Mouse (Mus musculus) cerebellum, adult 2 months (tissue): ENCODE data around the gene Fam81a. TPM values are rescaled to one million over a fixed set of nuclear protein-coding genes. Genes with fewer than 3 reads are reported as not detected.

Source experiments
- DNase-seq, 2 experiments: peaks; one replicate each; pipeline ENCODE4 v3.0.0; 2021
- H3K27ac ChIP-seq: fragments of 200-500 bp; 2 replicates; pipeline ENCODE4 v1.5.1; 2012; ENCODE audit warnings: low read length, control low read depth, inconsistent platforms; ENCODE audit not compliant: insufficient read depth
- H3K27me3 ChIP-seq: fragments of 200-500 bp; 2 replicates; pipeline ENCODE4 v1.6.1; 2012; ENCODE audit warnings: inconsistent platforms, mild to moderate bottlenecking, low read length, moderate library complexity; ENCODE audit not compliant: control insufficient read depth, insufficient read depth
- H3K4me1 ChIP-seq: fragments of 200-500 bp; 2 replicates; pipeline ENCODE4 v1.6.1; 2011; ENCODE audit warnings: low read length; ENCODE audit not compliant: control insufficient read depth, insufficient read depth
- H3K4me3 ChIP-seq: fragments of 200-500 bp; replicated peaks from 2 replicates; pipeline ENCODE3; 2011; ENCODE audit warnings: mild to moderate bottlenecking, low read depth, low read length, control low read depth; ENCODE audit not compliant: insufficient read depth
- CTCF ChIP-seq: fragments of 200-500 bp; IDR thresholded peaks from 2 replicates; pipeline ENCODE4 v1.5.1; 2011; ENCODE audit warnings: low read depth, mild to moderate bottlenecking, control low read depth, low read length, moderate library complexity, borderline replicate concordance; ENCODE audit not compliant: insufficient read depth
- POLR2A ChIP-seq: fragments of 200-500 bp; IDR thresholded peaks from 2 replicates; pipeline ENCODE4 v1.6.1; 2011; ENCODE audit warnings: low read length, control low read depth, borderline replicate concordance; ENCODE audit not compliant: insufficient read depth
- WGBS: fragments of 180-500 bp; shearing (Covaris S2); methylation state at CpG from one replicate; pipeline ENCODE4 v1.1.7; 2018; 5-methylcytosine and 5-hydroxymethylcytosine counted together
- polyA plus RNA-seq: library from polyadenylated mRNA; depleted of rRNA; stranded (reverse); fragments of >200 nt; gene quantifications from 2 replicates; pipeline ENCODE4 v1.2.3, GENCODE M21; 2012; rRNA removed

Fam81a gene
- polyA plus RNA-seq = 11.8 and 12.8 TPM in 2 replicates

DNA sequence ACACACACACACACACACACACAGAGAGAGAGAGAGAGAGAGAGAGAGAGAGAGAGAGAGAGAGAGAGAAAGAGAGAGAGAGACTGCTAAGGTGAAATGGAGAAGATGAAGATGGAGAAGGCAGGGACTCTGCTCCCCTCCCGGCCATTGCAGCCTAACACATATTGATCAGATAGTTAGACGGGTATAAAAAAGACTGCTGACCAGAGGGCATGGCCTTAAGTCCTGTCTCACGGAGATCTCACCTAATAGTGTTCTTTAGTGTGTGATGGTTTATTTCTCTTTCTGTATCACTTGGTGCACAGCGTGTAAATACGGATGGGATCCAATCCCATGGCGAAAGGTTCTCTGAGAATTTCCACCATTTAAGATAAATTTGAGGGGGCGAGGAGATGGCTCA lies at the start of gene Fam81a:
Gene Fam81a, minus strand, starts transcription at position 101 of the 400 bp plus-strand sequence.
- Histone ChIP-seq H3K4me1 (no peaks in the 10 kb centered on the region; the same call in 1 of the 2 replicates), H3K27me3 (no peaks in the 10 kb centered on the region), H3K27ac (no peak within 1 kb of the TSS), H3K4me3 (peak within 1 kb of the TSS; percentile 51)
- 77% methylated on average over 7 of the region's 7 CpGs for WGBS
- TF ChIP-seq POLR2A (no peak), CTCF (no peak)
- DNase-seq = no peak

DNA sequence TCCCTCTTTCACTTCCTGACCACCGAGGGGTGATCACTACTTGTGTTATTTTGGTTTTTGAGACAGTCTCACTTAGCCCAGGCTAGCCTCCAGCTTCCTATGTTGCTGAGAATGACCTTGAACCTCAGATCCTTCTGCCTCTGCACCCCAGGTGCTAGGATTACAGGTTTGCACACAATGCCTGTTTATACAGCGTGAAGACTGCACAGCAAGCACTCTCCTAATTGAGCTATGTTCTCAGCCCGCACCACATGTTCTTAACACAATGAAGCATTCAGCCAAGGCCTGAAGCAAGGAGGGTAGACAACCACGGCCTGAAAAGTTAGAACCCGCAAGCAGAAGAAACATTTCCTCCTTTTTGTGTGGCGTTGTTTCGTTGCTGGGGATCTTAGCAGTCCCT lies 40.3 kb upstream of the Fam81a start:
- no peak for TF ChIP-seq CTCF
- TF ChIP-seq POLR2A = no peak
- H3K4me3 ChIP-seq = no peak overlapping the region
- 48% methylated on average over 7 of the region's 7 CpGs for WGBS
- DNase-seq = no peak
- no peaks in the 10 kb centered on the region for H3K27me3 ChIP-seq
- H3K27ac ChIP-seq = no peak overlapping the region
- no peaks in the 10 kb centered on the region for H3K4me1 ChIP-seq

DNA sequence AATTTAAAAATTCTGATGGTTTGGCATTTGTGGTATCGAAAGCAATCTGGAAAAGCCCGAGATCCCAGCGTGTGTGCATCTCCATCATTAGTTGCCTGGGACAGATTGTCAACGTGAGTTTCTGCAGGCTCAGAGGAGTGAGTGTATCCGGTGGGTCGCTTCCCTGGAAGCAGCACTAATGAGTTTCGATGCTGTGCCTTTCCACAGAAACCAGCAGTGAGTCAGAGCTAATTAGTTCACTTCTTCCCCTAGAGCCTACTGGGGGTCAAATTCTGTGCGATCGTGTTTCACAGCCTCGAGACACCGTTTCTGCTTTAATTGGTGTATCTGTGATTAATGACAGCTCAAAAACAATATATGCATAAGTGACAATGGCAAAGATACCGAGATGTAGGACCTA lies 39.4 kb upstream of the Fam81a start:
- Histone ChIP-seq H3K4me1 (no peaks in the 10 kb centered on the region), H3K4me3 (no peak overlapping the region), H3K27ac (no peak overlapping the region), H3K27me3 (no peaks in the 10 kb centered on the region)
- DNase-seq = no peak
- 38% methylated on average over 12 of the region's 12 CpGs for WGBS
- TF ChIP-seq POLR2A = no peak
- no peak for TF ChIP-seq CTCF

- TF ChIP-seq CTCF (no peak), POLR2A (no peak)
- H3K4me1 ChIP-seq = no peaks in the 10 kb centered on the region
- 92% methylated on average over 3 of the region's 3 CpGs for WGBS
- no peaks in the 10 kb centered on the region for H3K27me3 ChIP-seq
- H3K4me3 ChIP-seq = no peak overlapping the region
- DNase-seq = no peak
- no peak overlapping the region for H3K27ac ChIP-seq
These were observed 33.9 kb upstream of the Fam81a start for GRCm38 (mm10) chr9:70176291-70176690.

- H3K4me3 ChIP-seq = no peak overlapping the region
- H3K27ac ChIP-seq = no peak overlapping the region
- H3K4me1 ChIP-seq = no peaks in the 10 kb centered on the region
- no peak for DNase-seq
- H3K27me3 ChIP-seq = no peaks in the 10 kb centered on the region; the same call in 1 of the 2 replicates
- TF ChIP-seq POLR2A (no peak), CTCF (no peak)
- 47% methylated on average over 6 of the region's 6 CpGs for WGBS
These were observed 32.5 kb upstream of the Fam81a start for GRCm38 (mm10) chr9:70174896-70175295.

DNA sequence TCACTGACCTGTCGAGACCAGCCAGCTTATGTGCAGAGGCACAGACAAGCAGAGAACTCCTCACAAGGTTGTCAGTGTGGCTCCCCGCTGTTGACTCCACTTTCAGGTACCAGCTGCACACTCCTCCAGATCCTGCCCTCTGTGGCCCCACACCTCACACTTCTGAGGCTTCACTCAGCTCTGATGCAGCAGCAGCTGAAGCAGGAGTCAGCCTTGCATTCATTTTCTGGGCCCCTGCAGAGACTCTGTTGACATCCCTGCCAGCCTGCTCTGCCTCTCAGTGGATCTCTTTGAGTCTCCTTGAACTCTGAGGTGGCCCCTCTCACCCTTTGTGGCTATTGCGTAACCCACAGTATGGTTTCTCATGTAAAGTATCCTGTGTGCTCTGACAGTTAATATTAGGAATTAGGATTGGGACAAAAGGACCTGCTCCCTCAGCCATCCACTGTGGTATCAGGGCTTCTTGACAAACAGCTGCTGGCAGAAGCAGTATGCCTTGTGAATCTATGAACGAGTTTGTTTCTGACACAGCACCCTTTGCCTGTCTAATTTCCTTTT lies 32.0 kb upstream of the Fam81a start:
- no peak overlapping the region for H3K27ac ChIP-seq
- WGBS = 54% methylated on average over 4 of the region's 4 CpGs
- TF ChIP-seq POLR2A = no peak
- TF ChIP-seq CTCF = no peak

GRCm38 (mm10) chr9:70168973-70169372 lies 26.6 kb upstream of the Fam81a start:
- H3K4me3 ChIP-seq = no peak overlapping the region
- H3K4me1 ChIP-seq = no peaks in the 10 kb centered on the region
- H3K27me3 ChIP-seq = no peaks in the 10 kb centered on the region; the same call in 1 of the 2 replicates
- no peak overlapping the region for H3K27ac ChIP-seq
- no peak for DNase-seq
- 85% methylated on average over 7 of the region's 7 CpGs for WGBS
- TF ChIP-seq POLR2A (no peak), CTCF (peak; percentile 30; the same call in 1 of the 2 replicates)

More for the DNA sequence above, 32.0 kb upstream of the Fam81a start:
- no peak for DNase-seq
- Histone ChIP-seq H3K27me3 (no peaks in the 10 kb centered on the region; the same call in 1 of the 2 replicates), H3K4me3 (no peak overlapping the region), H3K4me1 (no peaks in the 10 kb centered on the region)

GRCm38 (mm10) chr9:70160071-70160470 lies 17.7 kb upstream of the Fam81a start:
- DNase-seq = no peak
- H3K27ac ChIP-seq = no peak overlapping the region
- TF ChIP-seq CTCF = no peak
- no peak for TF ChIP-seq POLR2A
- H3K4me3 ChIP-seq = no peak overlapping the region
- no peaks in the 10 kb centered on the region for H3K4me1 ChIP-seq
- WGBS = 87% methylated on average over 10 of the region's 10 CpGs
- no peaks in the 10 kb centered on the region for H3K27me3 ChIP-seq
